Mouse (Mus musculus) gastrocnemius, adult 2 months (tissue): ENCODE measurements at regions not wholly inside any gene's neighbourhood (a gene's known extent, or its start where the extent isn't known, plus 50 kb on each side); places are given as distances from the start of the nearest gene placed in this dataset.
"Not testable (repeated sequence)": the region's sequence is repeated elsewhere in the genome, so short reads cannot be mapped to it uniquely, and the experiment has no call there.

Source experiments
- DNase-seq: peaks from one replicate; pipeline ENCODE4 v3.0.0; 2022
- H3K27ac ChIP-seq: fragments of 200-600 bp; 2 replicates; pipeline ENCODE4 v1.8.1; 2022; ENCODE audit warnings: mild to moderate bottlenecking
- H3K4me3 ChIP-seq: fragments of 200-600 bp; 2 replicates; pipeline ENCODE4 v1.8.1; 2022; ENCODE audit warnings: mild to moderate bottlenecking, moderate library complexity
- CTCF ChIP-seq: fragments of 200-600 bp; IDR thresholded peaks from 2 replicates; pipeline ENCODE4 v1.8.1; 2022; ENCODE audit warnings: antibody characterized with exemption, mild to moderate bottlenecking, moderate library complexity
- intact Hi-C: fragments of 180-260 bp; cut with DNase I; formaldehyde crosslinking; loops from one replicate; pipeline ENCODE4 v1.15.1; 2025

- intact Hi-C loops, result loop anchor here (10.0 kb wide), 1 partner anchor 403 kb away; the partner anchor contains the start of gene Fam133b
- DNase-seq, H3K27ac ChIP-seq, H3K4me3 ChIP-seq: not testable (repeated sequence)
These were observed 199.4 kb upstream of the Cdk6 start for GRCm38 (mm10) chr5:3141841-3142240.

- intact Hi-C loops, result loop anchor here (5.0 to 10.0 kb wide), 2 partner anchors 371 to 398 kb away; partner anchors contain the start of gene Fam133b
- not testable (repeated sequence) for H3K27ac ChIP-seq, H3K4me3 ChIP-seq, DNase-seq
- peak; percentile 47 for TF ChIP-seq CTCF
These were observed 194.6 kb upstream of the Cdk6 start for GRCm38 (mm10) chr5:3146544-3147295.

- intact Hi-C loops, result loop anchor here (5.0 to 10.0 kb wide), 3 partner anchors 195 to 395 kb away; partner anchors contain the start of genes Cdk6 and Fam133b
- H3K4me3 ChIP-seq, DNase-seq, H3K27ac ChIP-seq: not testable (repeated sequence)
These were observed 191.4 kb upstream of the Cdk6 start for GRCm38 (mm10) chr5:3149886-3150285.

- intact Hi-C loops, result loop anchor here (10.0 kb wide), 1 partner anchor 194 kb away; the partner anchor contains the start of gene Cdk6
- DNase-seq, H3K27ac ChIP-seq, H3K4me3 ChIP-seq: not testable (repeated sequence)
These were observed 190.5 kb upstream of the Cdk6 start for GRCm38 (mm10) chr5:3150766-3151165.

- peak overlapping the region; percentile 64 for H3K4me3 ChIP-seq
- not testable (repeated sequence) for H3K27ac ChIP-seq, DNase-seq
- intact Hi-C loops, result loop anchor here (10.0 kb wide), 1 partner anchor 193 kb away; the partner anchor contains the start of gene Cdk6
These were observed 189.6 kb upstream of the Cdk6 start for GRCm38 (mm10) chr5:3151534-3152148.

GRCm38 (mm10) chr5:3152149-3152865 is 189.0 kb upstream of the Cdk6 start:
- DNase-seq, result peak; percentile 31
- peak overlapping the region; percentile 64 for H3K4me3 ChIP-seq
- intact Hi-C loops, result loop anchor here (10.0 kb wide), 1 partner anchor 192 kb away; the partner anchor contains the start of gene Cdk6
- H3K27ac ChIP-seq, result peak overlapping the region; percentile 40

- H3K27ac ChIP-seq, intact Hi-C loops, H3K4me3 ChIP-seq, DNase-seq: not testable (repeated sequence)
These were observed 175.8 kb upstream of the Cdk6 start for GRCm38 (mm10) chr5:3165511-3165910.

- H3K27ac ChIP-seq, DNase-seq, H3K4me3 ChIP-seq, intact Hi-C loops: not testable (repeated sequence)
These were observed 174.8 kb upstream of the Cdk6 start for GRCm38 (mm10) chr5:3166496-3166895.

- intact Hi-C loops, DNase-seq, H3K27ac ChIP-seq, H3K4me3 ChIP-seq: not testable (repeated sequence)
These were observed 147.7 kb upstream of the Cdk6 start for GRCm38 (mm10) chr5:3193592-3193991.

- peak; percentile 25 for DNase-seq
- no peak for TF ChIP-seq CTCF
- Histone ChIP-seq H3K4me3 (peak overlapping the region; percentile 36), H3K27ac (peak overlapping the region; percentile 74)
- intact Hi-C loops, result no loop called here
These were observed 143.1 kb upstream of the Cdk6 start for GRCm38 (mm10) chr5:3197952-3198841.

GRCm38 (mm10) chr5:3198869-3199550 is 142.3 kb upstream of the Cdk6 start:
- DNase-seq, intact Hi-C loops: not testable (repeated sequence)
- H3K4me3 ChIP-seq, result peak overlapping the region; percentile 36
- H3K27ac ChIP-seq, result peak overlapping the region; percentile 74

GRCm38 (mm10) chr5:3206160-3206559 is 135.1 kb upstream of the Cdk6 start:
- H3K27ac ChIP-seq, H3K4me3 ChIP-seq, intact Hi-C loops, DNase-seq: not testable (repeated sequence)

- DNase-seq, intact Hi-C loops, H3K4me3 ChIP-seq, H3K27ac ChIP-seq: not testable (repeated sequence)
These were observed 133.0 kb upstream of the Cdk6 start for GRCm38 (mm10) chr5:3208293-3208692.
